Mouse (Mus musculus) liver, adult 2 months (tissue): ENCODE results near the gene Naaladl2. TPM values are rescaled to one million over a fixed set of nuclear protein-coding genes. Genes with fewer than 3 reads are reported as not detected.
"Not testable (repeated sequence)": the region's sequence is repeated elsewhere in the genome, so short reads cannot be mapped to it uniquely, and the experiment has no call there.

Experiments used
- DNase-seq: peaks from one replicate; pipeline ENCODE4 v3.0.0-alpha.2; 2011; ENCODE audit warnings: low read depth, low spot score; ENCODE audit errors: extremely low read depth
- H3K27ac ChIP-seq: fragments of 200-500 bp; replicated peaks from 2 replicates; pipeline ENCODE4 v1.5.1; 2012; ENCODE audit warnings: low read depth, mild to moderate bottlenecking, control low read depth, inconsistent platforms, low read length; ENCODE audit not compliant: insufficient read depth
- H3K27me3 ChIP-seq: fragments of 200-500 bp; 2 replicates; pipeline ENCODE4 v1.6.1; 2012; ENCODE audit warnings: mild to moderate bottlenecking, moderate library complexity, low read length, inconsistent platforms; ENCODE audit not compliant: control insufficient read depth, insufficient read depth
- H3K36me3 ChIP-seq: fragments of 200-500 bp; 2 replicates; pipeline ENCODE4 v1.6.1; 2012; ENCODE audit warnings: low read length, inconsistent platforms; ENCODE audit not compliant: control insufficient read depth, insufficient read depth
- H3K4me1 ChIP-seq: fragments of 200-500 bp; 2 replicates; pipeline ENCODE4 v1.6.1; 2011; ENCODE audit warnings: low read length; ENCODE audit not compliant: control insufficient read depth, insufficient read depth
- H3K4me3 ChIP-seq: fragments of 200-500 bp; 2 replicates; pipeline ENCODE4 v1.5.1; 2011; ENCODE audit warnings: low read depth, mild to moderate bottlenecking, control low read depth, low read length, moderate library complexity; ENCODE audit not compliant: insufficient read depth
- H3K79me2 ChIP-seq: fragments of 200-500 bp; 2 replicates; pipeline ENCODE4 v1.6.1; 2012; ENCODE audit warnings: inconsistent platforms, mild to moderate bottlenecking, low read length, moderate library complexity; ENCODE audit not compliant: control insufficient read depth, insufficient read depth
- H3K9ac ChIP-seq: fragments of 200-500 bp; 2 replicates; pipeline ENCODE4 v1.6.1; 2012; ENCODE audit warnings: low read depth, mild to moderate bottlenecking, control low read depth, inconsistent platforms, low read length
- CTCF ChIP-seq: fragments of 200-500 bp; IDR thresholded peaks from 2 replicates; pipeline ENCODE4 v1.5.1; 2011; ENCODE audit warnings: low read depth, low read length, control low read depth
- POLR2A ChIP-seq: fragments of 200-500 bp; IDR thresholded peaks from 2 replicates; pipeline ENCODE4 v1.6.1; 2011; ENCODE audit warnings: low read length, control low read depth; ENCODE audit not compliant: insufficient read depth; ENCODE audit errors: extremely low read depth
- WGBS: fragments of 180-500 bp; shearing (Covaris S2); methylation state at CpG from one replicate; pipeline ENCODE4 v1.1.7; 2018; 5-methylcytosine and 5-hydroxymethylcytosine counted together
- polyA plus RNA-seq: library from polyadenylated mRNA; depleted of rRNA; stranded (reverse); fragments of >200 nt; gene quantifications from 2 replicates; pipeline ENCODE4 v1.2.3, GENCODE M21; 2012
- total RNA-seq: library from RNA; depleted of rRNA; stranded (reverse); fragments of >200 nt; gene quantifications from 2 replicates; pipeline ENCODE4 v1.2.3, GENCODE M21; 2014

Gene Naaladl2
- total and polyA plus RNA-seq, 2 experiments = 0.31 to 6.9 TPM

DNA sequence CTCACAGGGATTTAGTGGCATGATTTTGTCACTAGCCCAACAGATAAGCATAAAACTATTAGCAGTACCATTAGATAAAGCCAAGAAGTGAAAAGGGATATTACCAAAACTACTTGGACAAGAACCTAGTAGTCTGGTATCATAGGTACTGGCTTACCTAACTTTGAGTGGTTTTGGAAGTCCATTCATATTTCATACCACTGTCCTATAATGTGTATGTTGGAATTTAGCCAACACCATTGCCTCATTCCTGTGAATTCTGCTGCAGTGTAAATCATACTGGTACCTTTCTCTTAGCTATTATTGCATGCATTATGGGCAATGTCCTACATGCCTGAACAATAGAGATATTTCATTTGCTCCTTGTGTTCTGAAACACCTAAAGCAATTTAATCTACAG, 977.5 kb downstream of the Naaladl2 start:
- no peak overlapping the region for H3K4me3 ChIP-seq
- no peaks in the 10 kb centered on the region for H3K79me2 ChIP-seq
- no peaks in the 10 kb centered on the region for H3K36me3 ChIP-seq
- H3K9ac ChIP-seq = no peak overlapping the region
- TF ChIP-seq CTCF = no peak
- no peak for DNase-seq
- no peak overlapping the region for H3K27ac ChIP-seq
- no peaks in the 10 kb centered on the region for H3K4me1 ChIP-seq
- no peaks in the 10 kb centered on the region for H3K27me3 ChIP-seq

- Histone ChIP-seq H3K36me3 (no peaks in the 10 kb centered on the region), H3K4me1 (no peaks in the 10 kb centered on the region), H3K79me2 (no peaks in the 10 kb centered on the region), H3K27me3 (no peaks in the 10 kb centered on the region), H3K9ac (no peak overlapping the region), H3K4me3 (no peak overlapping the region), H3K27ac (no peak overlapping the region)
- no peak for TF ChIP-seq CTCF
- TF ChIP-seq POLR2A = no peak
- DNase-seq = no peak
Observed at GRCm38 (mm10) chr3:24163992-24164391, 980.1 kb downstream of the Naaladl2 start.

DNA sequence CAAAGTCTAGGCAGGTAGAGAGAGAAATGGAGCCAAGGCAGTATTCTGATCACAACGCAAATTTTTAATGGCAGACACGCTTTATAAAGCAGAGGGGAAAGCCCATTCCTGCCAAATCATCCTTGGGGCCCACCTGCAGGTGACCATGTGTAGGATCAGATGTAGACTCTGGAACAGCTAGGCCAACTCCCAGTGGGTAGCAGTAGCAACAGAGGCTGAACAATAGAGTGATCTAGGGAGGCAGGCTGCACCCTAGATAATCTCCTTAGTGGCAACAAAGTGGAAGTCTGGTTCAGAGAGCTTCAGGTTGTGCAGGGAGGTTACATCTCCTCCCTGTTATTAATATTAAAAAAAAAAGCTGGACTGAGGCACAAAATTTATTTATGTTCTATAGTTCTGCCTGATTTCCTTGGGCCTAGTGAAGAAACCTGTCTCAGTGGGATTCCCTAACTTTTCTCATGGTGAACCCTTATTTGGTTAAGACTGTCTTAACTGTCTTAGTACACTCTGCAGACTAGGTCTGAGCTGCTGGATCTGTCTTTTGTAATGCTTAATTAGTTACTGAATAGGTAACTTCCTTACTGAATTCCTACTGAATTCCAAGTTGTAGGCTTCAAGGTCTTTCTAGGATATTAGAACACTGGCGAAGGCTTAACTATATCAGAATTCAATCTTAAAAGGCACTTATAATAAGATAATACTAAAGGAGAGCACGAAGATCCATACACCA, 992.8 kb downstream of the Naaladl2 start:
- 86% methylated on average over 4 of the region's 4 CpGs for WGBS
- H3K79me2 ChIP-seq, DNase-seq: not testable (repeated sequence)

GRCm38 (mm10) chr3:24142808-24143207, 1001.3 kb downstream of the Naaladl2 start:
- no peaks in the 10 kb centered on the region; the same call in 1 of the 2 replicates for H3K79me2 ChIP-seq
- no peak overlapping the region for H3K4me3 ChIP-seq
- H3K27ac ChIP-seq = no peak overlapping the region
- no peaks in the 10 kb centered on the region for H3K27me3 ChIP-seq
- WGBS = 77% methylated on average over 1 of the region's 1 CpGs
- H3K36me3 ChIP-seq = no peaks in the 10 kb centered on the region
- no peak for DNase-seq
- no peak overlapping the region for H3K9ac ChIP-seq
- TF ChIP-seq CTCF (no peak), POLR2A (no peak)
- no peaks in the 10 kb centered on the region for H3K4me1 ChIP-seq

More for the DNA sequence above, 992.8 kb downstream of the Naaladl2 start:
- not testable (repeated sequence) for H3K27me3 ChIP-seq, H3K36me3 ChIP-seq, H3K27ac ChIP-seq, H3K4me1 ChIP-seq, H3K9ac ChIP-seq, H3K4me3 ChIP-seq

DNA sequence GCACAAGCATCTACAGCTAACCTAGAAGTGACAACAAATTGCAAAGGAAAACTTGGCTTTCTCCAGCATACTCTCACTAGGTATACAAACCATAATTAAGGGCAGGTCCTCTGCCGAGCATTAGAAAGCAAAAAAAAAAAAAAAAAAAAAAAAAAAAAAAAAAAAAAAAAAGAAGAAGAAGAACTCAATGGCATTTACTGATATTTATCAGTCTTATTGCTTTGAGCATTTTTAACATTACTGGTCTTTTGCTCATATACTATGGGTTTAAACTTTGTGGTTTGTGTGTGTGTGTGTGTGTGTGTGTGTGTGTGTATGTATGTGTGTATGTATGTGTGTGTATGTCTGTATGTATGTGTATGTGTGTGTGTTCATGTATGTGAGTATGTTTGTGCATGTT, 1006.1 kb downstream of the Naaladl2 start:
- H3K4me1 ChIP-seq = no peaks in the 10 kb centered on the region
- H3K36me3 ChIP-seq = no peaks in the 10 kb centered on the region
- TF ChIP-seq CTCF (no peak), POLR2A (no peak)
- no peak overlapping the region for H3K27ac ChIP-seq
- 85% methylated on average over 1 of the region's 1 CpGs for WGBS
- no peak overlapping the region for H3K4me3 ChIP-seq
- no peaks in the 10 kb centered on the region for H3K27me3 ChIP-seq
- DNase-seq = no peak
- H3K79me2 ChIP-seq = no peaks in the 10 kb centered on the region; the same call in 1 of the 2 replicates
- no peak overlapping the region for H3K9ac ChIP-seq

DNA sequence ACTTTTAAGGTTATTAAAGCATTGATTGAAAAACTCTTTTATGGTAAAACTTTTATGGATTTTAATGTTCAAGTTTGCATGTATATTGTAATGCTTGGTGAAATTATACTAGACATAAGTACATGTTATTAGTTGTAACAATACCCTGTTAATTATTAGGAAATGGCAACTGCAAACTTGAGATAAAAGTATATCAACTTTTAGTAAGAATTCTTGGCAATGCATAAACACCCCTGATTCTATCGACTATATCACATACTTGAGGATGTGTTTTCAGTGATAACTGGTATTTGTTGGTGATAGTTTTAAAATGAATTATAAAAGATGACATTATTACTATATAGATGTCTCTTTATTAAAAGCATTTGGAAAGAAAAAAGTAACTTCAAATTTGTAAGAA, 1017.9 kb downstream of the Naaladl2 start:
- no peak for DNase-seq
- Histone ChIP-seq H3K4me1 (no peaks in the 10 kb centered on the region), H3K27me3 (no peaks in the 10 kb centered on the region), H3K27ac (no peak overlapping the region), H3K9ac (no peak overlapping the region), H3K4me3 (no peak overlapping the region), H3K36me3 (no peaks in the 10 kb centered on the region), H3K79me2 (no peaks in the 10 kb centered on the region)
- 70% methylated on average over 1 of the region's 1 CpGs for WGBS
- TF ChIP-seq CTCF = no peak
